Mouse (Mus musculus) ES-Bruce4 (cell line): ENCODE results near the gene Aip.

Experiments used
- CTCF ChIP-seq: IDR thresholded peaks from one replicate; pipeline ENCODE4 v1.8.1; 2011; ENCODE audit warnings: low read depth, low read length
- EP300 ChIP-seq: IDR thresholded peaks from 2 replicates; pipeline ENCODE4 v1.6.1; 2011; ENCODE audit warnings: low read depth, low read length; ENCODE audit not compliant: insufficient read depth
- POLR2A ChIP-seq: IDR thresholded peaks from one replicate; pipeline ENCODE4 v1.8.1; 2011; ENCODE audit warnings: low read length; ENCODE audit not compliant: insufficient read depth

DNA sequence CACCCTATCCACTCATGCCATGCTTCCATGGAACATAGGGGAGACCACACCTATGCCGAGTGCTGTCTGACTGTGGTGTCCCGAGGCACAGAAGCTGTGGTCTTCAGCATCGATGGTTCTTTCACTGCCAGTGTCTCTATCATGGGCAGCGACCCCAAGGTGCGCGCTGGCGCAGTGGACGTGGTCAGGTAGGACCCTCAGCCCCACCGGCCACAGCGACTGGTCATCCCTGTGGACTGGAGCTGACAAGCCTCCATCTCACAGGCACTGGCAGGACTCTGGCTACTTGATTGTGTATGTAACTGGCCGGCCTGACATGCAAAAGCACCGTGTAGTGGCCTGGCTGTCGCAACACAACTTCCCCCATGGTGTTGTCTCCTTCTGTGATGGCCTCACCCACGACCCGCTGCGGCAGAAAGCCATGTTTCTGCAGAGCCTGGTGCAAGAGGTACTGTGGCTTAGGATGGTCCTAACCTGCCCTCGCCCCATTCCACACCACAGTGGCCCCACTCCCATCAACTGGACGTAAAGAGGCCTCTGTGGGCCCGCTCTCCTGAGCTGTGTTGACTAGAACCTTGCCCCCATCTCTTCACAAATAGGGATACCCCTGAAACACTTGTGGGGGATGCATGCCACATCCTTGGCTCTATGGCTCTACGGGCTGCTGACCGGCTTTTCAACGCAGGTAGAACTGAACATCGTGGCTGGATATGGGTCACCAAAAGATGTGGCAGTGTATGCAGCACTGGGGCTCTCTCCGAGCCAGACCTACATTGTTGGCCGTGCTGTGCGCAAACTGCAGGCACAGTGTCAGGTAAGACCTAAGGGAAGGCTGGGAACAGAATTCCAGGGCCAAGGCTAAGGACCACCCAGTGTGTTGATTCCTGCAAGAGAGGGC lies 13.3 kb downstream of the Aip start:
- TF ChIP-seq CTCF = no peak
- TF ChIP-seq EP300 = no peak
- TF ChIP-seq POLR2A = no peak
